Mouse (Mus musculus) midbrain, embryonic 10.5 days (tissue): Measurements from ENCODE around the gene Micu1. TPM values are rescaled to one million over a fixed set of nuclear protein-coding genes. Genes with fewer than 3 reads are reported as not detected.

ENCODE experiments used
- DNase-seq: peaks from one replicate; pipeline ENCODE4 v3.0.0-alpha.2; 2017; ENCODE audit warnings: low spot score
- H3K27ac ChIP-seq: fragments of 300-500 bp; sonication (generic); replicated peaks from 2 replicates; pipeline ENCODE4 v1.5.1; 2016; ENCODE audit warnings: mild to moderate bottlenecking
- H3K27me3 ChIP-seq: fragments of 300-500 bp; sonication (generic); 2 replicates; pipeline ENCODE4 v1.6.1; 2016; ENCODE audit warnings: low read depth, mild to moderate bottlenecking; ENCODE audit not compliant: poor library complexity, severe bottlenecking
- H3K36me3 ChIP-seq: fragments of 300-500 bp; sonication (generic); 2 replicates; pipeline ENCODE4 v1.6.1; 2016; ENCODE audit warnings: mild to moderate bottlenecking, moderate library complexity
- H3K4me1 ChIP-seq: fragments of 300-500 bp; sonication (generic); 2 replicates; pipeline ENCODE4 v1.6.1; 2016
- H3K4me3 ChIP-seq: fragments of 300-500 bp; sonication (generic); 2 replicates; pipeline ENCODE4 v1.5.1; 2016; ENCODE audit warnings: mild to moderate bottlenecking, moderate library complexity
- H3K9me3 ChIP-seq: fragments of 300-500 bp; sonication (generic); replicated peaks from 2 replicates; pipeline ENCODE4 v1.6.1; 2016; ENCODE audit warnings: mild to moderate bottlenecking
- WGBS: fragments of 180-500 bp; shearing (Covaris S2); methylation state at CpG from one replicate; pipeline ENCODE4 v1.1.7; 2016; 5-methylcytosine and 5-hydroxymethylcytosine counted together
- polyA plus RNA-seq: library from polyadenylated mRNA; unstranded; fragments of >200 nt; fragmentation: Nextera tagmentation; extraction: Ambion mirVana; gene quantifications from 2 replicates; pipeline ENCODE4 v1.2.1, GENCODE M21; 2016

Micu1 gene
- polyA plus RNA-seq, 1 experiment from 2014 or later: 58.1 TPM

DNA sequence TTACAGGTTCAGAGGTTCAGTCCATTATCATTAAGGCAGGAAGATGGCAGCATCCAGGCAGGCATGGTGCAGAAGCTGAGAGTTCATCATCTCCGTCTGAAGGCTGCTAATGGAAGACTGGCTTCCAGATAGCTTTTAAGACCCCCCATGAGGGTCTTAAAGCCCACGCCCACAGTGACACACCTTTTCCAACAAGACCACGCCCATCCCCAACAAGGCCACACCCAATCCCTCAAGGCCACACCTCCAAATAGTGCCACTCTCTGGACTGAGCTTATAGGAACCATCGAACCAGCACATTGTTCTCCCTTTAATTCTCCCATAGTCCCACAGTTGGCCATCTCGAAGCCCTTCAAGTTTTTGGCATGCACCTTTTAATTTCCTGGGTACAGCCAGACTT is 2.8 kb upstream of the Micu1 start:
- Histone ChIP-seq H3K36me3 (no peaks in the 10 kb centered on the region), H3K27ac (no peak overlapping the region), H3K9me3 (no peaks in the 10 kb centered on the region), H3K4me3 (no peak overlapping the region), H3K4me1 (peaks cover 17% of the 10 kb centered on the region), H3K27me3 (no peaks in the 10 kb centered on the region)
- 69% methylated on average over 5 of the region's 5 CpGs for WGBS
- no peak for DNase-seq

DNA sequence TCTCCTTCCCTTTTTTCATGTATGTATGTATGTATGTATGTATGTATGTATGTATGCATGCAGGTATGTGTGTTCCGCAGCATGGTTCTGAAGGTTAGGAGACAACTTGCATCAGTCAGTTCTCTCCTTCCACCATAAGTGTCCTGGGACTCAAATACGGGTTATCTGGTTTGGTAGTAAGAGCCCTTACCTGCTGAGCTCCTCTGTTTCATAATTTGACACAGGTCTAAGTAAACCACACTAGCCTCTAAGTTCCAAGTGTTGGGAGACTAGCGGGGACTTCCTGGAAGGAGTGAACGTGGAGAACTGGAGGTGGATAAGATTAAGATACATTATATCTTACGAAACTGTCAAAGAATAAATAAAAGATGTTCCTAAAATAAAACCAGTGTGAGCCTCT is 472 bp upstream of the Micu1 start:
- WGBS: 48% methylated on average over 5 of the region's 5 CpGs
- no peak for DNase-seq
- H3K27ac ChIP-seq: peak overlapping the region; percentile 49; the same call in 1 of the 2 replicates

DNA sequence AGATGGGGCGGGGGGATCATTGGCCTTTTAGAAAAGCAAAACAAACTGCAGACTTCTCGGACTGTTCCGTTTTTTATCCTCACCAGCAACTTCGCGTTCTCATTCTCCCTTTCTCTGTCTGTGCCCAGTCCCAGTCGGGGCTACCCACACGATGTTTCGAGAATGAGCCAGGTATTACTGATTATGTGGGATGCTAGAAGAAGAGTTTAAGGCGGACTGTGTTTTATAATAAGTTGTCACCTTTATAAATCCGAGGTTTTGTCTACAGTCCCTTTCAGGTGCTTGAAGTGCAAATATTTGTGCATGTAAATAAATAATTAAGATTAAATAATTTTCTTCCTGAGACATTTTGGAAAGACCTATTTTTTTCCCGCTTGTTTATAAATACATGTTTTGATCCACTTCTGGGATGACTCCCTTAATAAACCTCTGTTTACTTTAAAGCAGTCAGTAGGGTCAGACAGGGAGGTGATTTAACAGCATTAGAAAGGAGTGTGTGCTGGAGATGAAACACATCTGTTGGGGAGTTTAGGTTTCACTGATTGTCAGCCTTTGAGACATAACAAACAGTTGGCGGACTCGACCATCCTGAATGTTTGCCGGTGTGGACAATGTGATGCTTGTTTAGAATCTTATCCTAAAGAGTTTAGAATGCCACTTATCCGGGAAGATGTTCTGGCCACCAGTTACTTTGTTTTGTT is 933 bp downstream of the Micu1 start:
- WGBS: 16% methylated on average over 15 of the region's 15 CpGs
- Histone ChIP-seq H3K27ac (peak overlapping the region; percentile 81), H3K4me3 (peak overlapping the region; percentile 76), H3K36me3 (no peaks in the 10 kb centered on the region), H3K4me1 (peaks cover 17% of the 10 kb centered on the region), H3K9me3 (no peaks in the 10 kb centered on the region), H3K27me3 (no peaks in the 10 kb centered on the region)
- no peak for DNase-seq

More for the DNA sequence above, 472 bp upstream of the Micu1 start:
- H3K9me3 ChIP-seq: no peaks in the 10 kb centered on the region
- no peaks in the 10 kb centered on the region for H3K36me3 ChIP-seq
- H3K27me3 ChIP-seq: no peaks in the 10 kb centered on the region
- peaks cover 17% of the 10 kb centered on the region for H3K4me1 ChIP-seq
- H3K4me3 ChIP-seq: peak overlapping the region; percentile 76

DNA sequence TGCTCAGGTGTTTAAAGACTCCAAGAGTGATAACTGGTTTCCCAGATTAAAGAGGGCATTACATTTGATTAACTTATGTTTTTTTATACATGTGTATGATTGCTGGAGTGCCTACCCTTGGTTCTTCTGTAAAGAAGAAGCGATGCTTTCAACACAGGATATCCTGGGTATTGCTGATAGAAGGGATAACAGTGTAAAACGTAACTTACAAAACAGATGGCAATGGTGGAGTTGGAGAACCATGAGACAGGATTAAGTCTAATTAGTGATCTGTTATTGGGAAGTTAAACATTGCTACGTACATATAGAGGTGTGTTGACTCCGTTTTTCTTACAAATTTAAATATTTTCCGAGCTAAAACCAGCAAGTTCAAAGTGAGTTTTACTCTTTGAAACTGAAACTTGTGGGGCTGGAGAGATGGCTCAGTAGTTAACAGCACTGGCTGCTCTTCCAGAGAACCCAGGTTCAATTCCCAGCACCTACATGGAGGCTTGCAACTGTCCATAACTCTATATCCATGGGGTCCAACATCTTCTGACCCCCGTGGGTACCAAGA is 4.8 kb downstream of the Micu1 start:
- Histone ChIP-seq H3K4me1 (peaks cover 14% of the 10 kb centered on the region), H3K36me3 (peaks cover 23% of the 10 kb centered on the region), H3K27me3 (no peaks in the 10 kb centered on the region), H3K4me3 (no peak overlapping the region), H3K9me3 (no peaks in the 10 kb centered on the region), H3K27ac (no peak overlapping the region)
- WGBS: 93% methylated on average over 6 of the region's 6 CpGs
- no peak for DNase-seq

DNA sequence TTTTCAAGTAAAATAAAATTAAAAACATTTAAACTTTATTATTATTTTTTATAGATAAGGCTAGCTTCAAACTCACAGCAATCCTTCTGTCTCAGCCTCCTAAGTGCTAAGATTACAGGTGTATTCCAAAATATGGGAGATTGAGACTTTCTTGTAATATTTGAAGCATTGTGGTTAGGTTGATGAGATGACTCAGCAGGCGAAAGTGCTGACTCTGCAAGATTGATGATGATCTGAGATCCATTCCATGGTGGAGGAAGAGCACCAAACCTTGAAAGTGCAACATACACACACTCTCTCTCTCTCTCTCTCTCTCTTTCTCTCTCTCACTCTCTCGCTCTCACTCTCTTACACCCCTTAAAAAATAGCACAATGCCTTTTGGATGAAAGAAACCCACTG is 5.3 kb downstream of the Micu1 start:
- Histone ChIP-seq H3K4me1 (peaks cover 11% of the 10 kb centered on the region), H3K4me3 (no peak overlapping the region), H3K27ac (no peak overlapping the region), H3K27me3 (no peaks in the 10 kb centered on the region), H3K36me3 (peaks cover 28% of the 10 kb centered on the region), H3K9me3 (no peaks in the 10 kb centered on the region)
- no peak for DNase-seq
- WGBS: 82% methylated on average over 2 of the region's 2 CpGs

DNA sequence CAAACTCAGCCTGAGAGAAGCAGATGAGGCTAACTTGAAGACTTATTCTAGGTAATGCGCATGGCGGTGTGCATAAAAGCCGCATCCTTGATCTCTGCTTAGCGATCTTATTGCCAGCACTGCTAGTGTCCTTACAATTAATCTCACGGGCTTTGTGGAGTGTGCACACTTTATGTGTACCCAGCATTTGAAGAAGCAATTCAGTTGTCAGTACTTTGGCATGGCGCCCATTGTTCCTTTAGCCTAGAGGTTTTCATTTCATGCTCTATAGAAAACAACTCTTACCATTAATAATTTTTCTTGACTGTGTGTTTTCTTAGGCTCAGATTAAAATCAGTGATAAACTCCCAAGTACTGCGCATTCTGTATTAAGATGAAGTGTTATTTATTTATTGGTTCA is 7.0 kb downstream of the Micu1 start:
- Histone ChIP-seq H3K36me3 (peaks cover 28% of the 10 kb centered on the region), H3K27me3 (no peaks in the 10 kb centered on the region), H3K27ac (no peak overlapping the region), H3K4me1 (no peaks in the 10 kb centered on the region), H3K9me3 (no peaks in the 10 kb centered on the region), H3K4me3 (no peak overlapping the region)
- 95% methylated on average over 7 of the region's 7 CpGs for WGBS
- no peak for DNase-seq

DNA sequence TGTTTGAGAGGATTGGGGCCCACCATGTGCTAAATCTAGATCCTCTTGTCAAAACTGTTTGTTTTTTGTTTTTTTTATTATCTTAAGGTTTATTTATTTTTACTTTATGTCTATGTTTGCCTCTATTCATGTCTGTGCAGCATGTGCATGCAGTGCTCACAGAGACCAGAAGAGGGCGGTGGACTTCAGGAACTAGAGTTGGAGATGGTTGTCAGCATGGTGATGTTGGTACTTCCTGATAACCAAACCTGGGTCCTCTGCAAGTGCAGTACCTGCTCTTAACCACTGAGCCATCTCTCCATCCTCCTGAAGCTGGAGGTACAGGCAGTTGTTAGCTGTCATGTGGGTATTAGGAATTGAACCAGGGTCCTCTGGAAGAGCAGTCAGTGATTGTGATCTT is 8.0 kb downstream of the Micu1 start:
- Histone ChIP-seq H3K9me3 (no peaks in the 10 kb centered on the region), H3K4me3 (no peak overlapping the region), H3K27me3 (no peaks in the 10 kb centered on the region), H3K4me1 (peaks cover 3% of the 10 kb centered on the region), H3K36me3 (peaks cover 28% of the 10 kb centered on the region), H3K27ac (no peak overlapping the region)
- DNase-seq: no peak
- WGBS: 94% methylated on average over 1 of the region's 1 CpGs

DNA sequence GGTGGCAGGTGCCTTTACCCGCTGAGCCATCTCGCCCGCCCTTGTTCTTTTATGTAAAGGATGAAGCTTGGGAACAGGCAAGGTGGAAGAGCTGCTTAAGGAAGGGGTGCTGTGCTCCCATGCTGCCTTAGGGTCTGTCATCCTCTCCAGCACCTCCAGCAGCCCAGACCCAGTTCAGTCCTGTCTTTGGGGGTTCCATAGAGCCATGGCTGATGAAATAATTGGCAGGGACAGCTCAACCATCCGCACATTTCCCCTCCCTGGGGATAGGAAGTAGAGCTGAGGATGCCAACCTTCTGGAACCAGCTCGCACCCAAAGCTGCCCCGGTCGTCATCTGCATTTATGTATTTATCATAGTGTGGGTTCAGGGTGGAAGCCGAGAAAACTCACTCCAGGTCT is 9.8 kb downstream of the Micu1 start:
- H3K27me3 ChIP-seq: no peaks in the 10 kb centered on the region
- H3K4me3 ChIP-seq: no peak overlapping the region
- H3K27ac ChIP-seq: no peak overlapping the region
- 94% methylated on average over 8 of the region's 8 CpGs for WGBS
- H3K9me3 ChIP-seq: no peaks in the 10 kb centered on the region
- H3K36me3 ChIP-seq: peaks cover 28% of the 10 kb centered on the region
- H3K4me1 ChIP-seq: peaks cover 3% of the 10 kb centered on the region
- DNase-seq: no peak

DNA sequence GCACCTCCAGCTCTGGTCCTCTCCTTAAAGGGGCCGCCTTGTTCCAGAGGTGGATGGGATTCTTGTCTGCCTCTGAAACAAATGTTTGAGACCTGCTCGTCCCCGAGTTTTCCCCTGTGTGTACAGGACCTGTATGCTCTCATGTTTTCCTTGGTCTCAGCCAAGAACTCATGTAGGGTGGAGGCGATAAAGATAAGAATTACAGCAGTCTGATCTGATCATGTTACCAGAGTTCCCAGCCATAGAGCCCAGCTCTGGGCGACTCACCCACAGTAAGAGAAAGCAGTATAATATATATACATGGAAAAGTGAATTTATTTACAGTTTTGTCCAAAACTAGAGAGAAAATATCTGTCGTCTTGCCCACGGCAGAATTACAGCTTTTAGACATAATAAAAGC is 17.7 kb downstream of the Micu1 start:
- peaks cover 23% of the 10 kb centered on the region for H3K4me1 ChIP-seq
- WGBS: 87% methylated on average over 7 of the region's 7 CpGs
- no peak overlapping the region for H3K4me3 ChIP-seq
- H3K27ac ChIP-seq: no peak overlapping the region
- no peak for DNase-seq
- H3K36me3 ChIP-seq: no peaks in the 10 kb centered on the region
- no peaks in the 10 kb centered on the region for H3K9me3 ChIP-seq
- H3K27me3 ChIP-seq: no peaks in the 10 kb centered on the region

DNA sequence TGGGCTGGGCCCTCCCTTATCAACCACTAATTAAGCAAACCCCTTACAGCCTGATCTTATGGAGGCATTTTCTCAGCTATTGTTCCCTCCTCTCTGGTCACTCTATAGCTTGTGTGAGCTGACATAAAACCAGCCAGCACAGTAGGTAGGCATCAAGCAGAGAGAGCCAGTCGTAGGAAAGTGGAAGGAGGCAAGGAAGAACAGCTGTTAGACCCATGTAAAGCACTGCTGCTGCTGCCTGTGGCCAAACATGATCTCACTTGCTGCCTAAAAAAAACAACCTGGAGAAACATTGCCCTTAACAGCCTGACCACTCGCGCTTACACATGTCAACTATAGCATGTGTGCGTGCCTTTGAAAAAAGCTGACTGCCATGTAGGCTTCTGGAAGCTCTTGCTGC is 19.3 kb downstream of the Micu1 start:
- 82% methylated on average over 4 of the region's 4 CpGs for WGBS
- no peaks in the 10 kb centered on the region for H3K36me3 ChIP-seq
- H3K9me3 ChIP-seq: no peaks in the 10 kb centered on the region
- no peaks in the 10 kb centered on the region for H3K27me3 ChIP-seq
- H3K4me1 ChIP-seq: peaks cover 25% of the 10 kb centered on the region
- no peak overlapping the region for H3K4me3 ChIP-seq
- no peak overlapping the region for H3K27ac ChIP-seq
- DNase-seq: no peak

DNA sequence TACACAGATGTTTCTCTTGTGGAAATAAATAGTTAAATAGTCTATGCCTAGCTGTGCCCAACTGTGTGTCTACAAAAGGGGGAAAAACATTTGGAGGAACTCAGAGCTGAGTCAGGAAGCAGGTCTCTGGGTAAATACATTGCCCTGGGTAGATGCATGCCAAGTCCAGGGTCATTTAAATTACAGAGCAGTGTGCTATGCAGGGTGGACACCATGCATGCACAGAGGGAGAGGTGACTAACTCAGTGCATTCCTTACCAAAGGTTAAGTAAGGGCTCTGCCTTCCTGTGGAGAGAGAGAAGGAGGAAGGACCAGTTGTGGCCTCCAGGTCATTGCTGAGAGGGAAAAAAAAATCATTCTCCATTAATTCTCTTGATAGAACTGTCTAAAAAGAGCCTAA is 22.4 kb downstream of the Micu1 start:
- no peak overlapping the region for H3K27ac ChIP-seq

DNA sequence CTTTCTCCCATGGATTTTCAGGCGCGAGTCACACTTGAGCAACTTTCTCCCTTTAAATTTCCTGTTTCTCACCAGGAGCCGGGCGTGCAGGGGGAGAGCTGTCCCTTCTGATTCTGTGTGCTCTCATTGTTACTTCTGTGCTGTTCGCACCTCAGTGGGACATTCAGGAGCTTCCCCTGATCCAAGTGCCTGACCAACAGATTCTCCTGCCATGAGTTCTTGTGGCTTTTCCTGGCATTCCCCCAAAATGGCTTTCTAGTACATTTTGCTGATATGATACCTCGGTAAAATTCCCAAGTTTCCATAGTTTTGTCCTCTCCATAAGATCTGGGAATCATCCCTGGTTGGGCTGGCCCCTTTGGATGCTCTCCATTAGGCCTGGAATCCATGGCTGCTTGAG is 25.0 kb downstream of the Micu1 start:
- Histone ChIP-seq H3K36me3 (0 out of 2 replicates have a peak, but pooled peaks cover 4% of the 10 kb centered on the region), H3K4me3 (no peak overlapping the region), H3K27me3 (no peaks in the 10 kb centered on the region), H3K27ac (no peak overlapping the region), H3K4me1 (peaks cover 37% of the 10 kb centered on the region), H3K9me3 (no peaks in the 10 kb centered on the region)
- no peak for DNase-seq
- 61% methylated on average over 6 of the region's 6 CpGs for WGBS

More for the DNA sequence above, 22.4 kb downstream of the Micu1 start:
- DNase-seq: no peak
- H3K36me3 ChIP-seq: 0 out of 2 replicates have a peak, but pooled peaks cover 4% of the 10 kb centered on the region
- peaks cover 32% of the 10 kb centered on the region for H3K4me1 ChIP-seq
- H3K9me3 ChIP-seq: no peaks in the 10 kb centered on the region
- H3K27me3 ChIP-seq: no peaks in the 10 kb centered on the region
- no peak overlapping the region for H3K4me3 ChIP-seq

DNA sequence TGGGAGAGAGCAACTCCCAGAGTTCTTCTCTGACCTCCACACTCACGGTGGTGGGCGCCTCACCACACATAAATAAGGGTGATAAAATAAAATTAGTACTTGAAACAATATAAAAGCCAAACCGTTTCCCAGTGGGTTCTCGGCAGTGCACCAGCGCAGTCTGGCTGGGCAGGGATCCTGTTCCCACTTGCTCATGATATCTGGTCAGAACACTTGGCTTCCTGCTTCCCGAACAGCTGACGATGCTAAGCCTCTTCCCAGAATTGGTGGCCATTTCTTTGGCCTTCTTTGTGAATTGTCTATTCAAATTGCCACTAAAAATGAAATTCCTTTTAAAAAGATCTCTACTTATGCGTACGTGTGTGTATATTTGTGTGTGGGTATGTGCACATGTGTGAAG is 27.0 kb downstream of the Micu1 start:
- WGBS: 90% methylated on average over 9 of the region's 9 CpGs
- H3K4me1 ChIP-seq: peaks cover 29% of the 10 kb centered on the region
- H3K4me3 ChIP-seq: no peak overlapping the region
- H3K9me3 ChIP-seq: no peaks in the 10 kb centered on the region
- no peak overlapping the region for H3K27ac ChIP-seq
- no peak for DNase-seq
- H3K36me3 ChIP-seq: peaks cover 22% of the 10 kb centered on the region
- H3K27me3 ChIP-seq: no peaks in the 10 kb centered on the region
